In the genomic region with DNA sequence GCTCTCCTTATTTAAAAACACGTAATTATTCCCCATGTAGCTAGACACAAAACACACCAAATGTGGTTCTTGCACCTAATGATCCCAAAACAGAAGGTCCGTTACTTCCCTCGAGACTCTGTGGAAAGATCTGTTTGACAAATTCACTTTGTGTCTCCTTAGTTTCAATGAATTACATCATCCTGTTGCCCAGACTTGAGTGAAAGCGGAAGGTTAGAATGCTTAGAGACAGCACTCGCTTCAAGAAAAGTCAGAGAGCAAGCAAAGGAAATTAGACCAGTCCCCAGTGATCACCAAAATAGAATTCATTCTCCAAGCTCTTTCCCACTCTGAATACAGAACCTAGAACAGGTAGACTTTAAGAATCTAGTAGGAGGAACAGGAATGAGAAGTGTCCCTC, we compare ENCODE assay signal across 12 mouse cellular contexts.
"Had no signal": no experiment of that assay in that cellular context is flagged by ENCODE, and none has a peak within 500 bp of the region (broad histone marks: within the 10 kb centered on the region; RNA-seq: fewer than 3 reads in every experiment).

No protein-coding gene starts in this region.

- H3K4me3 ChIP-seq: kidney, embryonic 15.5 days; limb, embryonic 13.5 days; liver, embryonic 15.5 days had no signal

- H3K27ac ChIP-seq: kidney, embryonic 15.5 days; limb, embryonic 13.5 days; liver, embryonic 15.5 days; stomach, postnatal 0 days had no signal

- H3K36me3 ChIP-seq: kidney, embryonic 15.5 days; limb, embryonic 13.5 days; liver, embryonic 15.5 days had no signal

- DNase-seq: kidney, adult 2 months; kidney, postnatal 14 days; left cerebral cortex, postnatal 4 days; lung, adult 2 months; lung, postnatal 36 days; midbrain, embryonic 14.5 days had no signal

- ATAC-seq: lung, postnatal 0 days had no signal

- H3K9me3 ChIP-seq: kidney, embryonic 15.5 days; limb, embryonic 13.5 days; liver, embryonic 15.5 days had no signal

- H3K4me2 ChIP-seq: kidney, embryonic 15.5 days; limb, embryonic 13.5 days; liver, embryonic 11.5 days; liver, embryonic 15.5 days had no signal

- H3K4me1 ChIP-seq: kidney, embryonic 15.5 days; limb, embryonic 13.5 days; liver, embryonic 15.5 days had no signal

- H3K27me3 ChIP-seq: kidney, embryonic 15.5 days; limb, embryonic 13.5 days had no signal

- H3K9ac ChIP-seq: kidney, embryonic 15.5 days; limb, embryonic 13.5 days; liver, embryonic 15.5 days had no signal
